Mouse (Mus musculus) monocyte, adult 59 days (primary cell): Measurements from ENCODE around the gene Ina. TPM values are rescaled to one million over a fixed set of nuclear protein-coding genes. Genes with fewer than 3 reads are reported as not detected.

Source experiments
- total RNA-seq, 2 experiments: library from RNA; stranded (reverse); gene quantifications; one replicate each; pipeline ENCODE4 v1.2.4; 2023

The Ina gene
- not detected for total RNA-seq

DNA sequence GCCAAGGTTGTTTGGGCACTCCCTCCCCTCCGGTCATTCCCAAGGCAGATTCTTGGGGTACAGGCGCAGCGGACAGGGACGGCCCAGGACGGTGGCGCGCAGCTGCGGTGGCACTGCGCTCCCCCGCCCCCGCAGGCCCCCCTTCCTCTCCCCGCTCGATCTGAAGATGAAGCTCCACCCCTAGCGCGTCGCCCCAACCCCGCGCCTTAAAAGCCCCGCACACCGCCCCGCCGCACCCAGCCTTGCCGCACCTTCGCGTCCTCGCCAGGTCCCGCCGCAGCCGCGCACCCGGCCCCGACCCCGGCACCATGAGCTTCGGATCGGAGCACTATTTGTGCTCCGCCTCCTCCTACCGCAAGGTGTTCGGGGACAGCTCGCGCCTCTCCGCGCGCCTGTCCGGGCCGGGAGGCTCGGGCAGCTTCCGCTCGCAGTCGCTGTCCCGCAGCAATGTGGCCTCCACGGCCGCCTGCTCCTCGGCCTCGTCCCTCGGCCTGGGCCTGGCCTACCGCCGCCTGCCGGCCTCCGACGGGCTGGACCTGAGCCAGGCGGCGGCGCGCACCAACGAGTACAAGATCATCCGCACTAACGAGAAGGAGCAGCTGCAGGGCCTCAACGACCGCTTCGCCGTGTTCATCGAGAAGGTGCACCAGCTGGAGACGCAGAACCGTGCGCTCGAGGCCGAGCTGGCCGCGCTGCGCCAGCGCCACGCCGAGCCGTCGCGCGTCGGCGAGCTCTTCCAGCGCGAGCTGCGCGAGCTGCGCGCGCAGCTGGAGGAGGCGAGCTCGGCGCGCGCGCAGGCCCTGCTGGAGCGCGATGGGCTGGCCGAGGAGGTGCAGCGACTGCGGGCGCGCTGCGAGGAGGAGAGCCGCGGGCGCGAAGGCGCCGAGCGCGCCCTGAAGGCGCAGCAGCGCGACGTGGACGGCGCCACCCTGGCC is at the start of gene Ina, which contains the start of gene Nt5c2:
TSS of gene Ina (plus strand) at position 252 of the 935 bp plus-strand sequence.
TSS of gene Nt5c2 (minus strand) at position 707 of the 935 bp plus-strand sequence.

GRCm38 (mm10) chr19:47050271-47051032 is 36.0 kb downstream of the Ina start, which contains the start of gene Pcgf6:
Gene Pcgf6 (minus strand): TSS chr19:47050906.

DNA sequence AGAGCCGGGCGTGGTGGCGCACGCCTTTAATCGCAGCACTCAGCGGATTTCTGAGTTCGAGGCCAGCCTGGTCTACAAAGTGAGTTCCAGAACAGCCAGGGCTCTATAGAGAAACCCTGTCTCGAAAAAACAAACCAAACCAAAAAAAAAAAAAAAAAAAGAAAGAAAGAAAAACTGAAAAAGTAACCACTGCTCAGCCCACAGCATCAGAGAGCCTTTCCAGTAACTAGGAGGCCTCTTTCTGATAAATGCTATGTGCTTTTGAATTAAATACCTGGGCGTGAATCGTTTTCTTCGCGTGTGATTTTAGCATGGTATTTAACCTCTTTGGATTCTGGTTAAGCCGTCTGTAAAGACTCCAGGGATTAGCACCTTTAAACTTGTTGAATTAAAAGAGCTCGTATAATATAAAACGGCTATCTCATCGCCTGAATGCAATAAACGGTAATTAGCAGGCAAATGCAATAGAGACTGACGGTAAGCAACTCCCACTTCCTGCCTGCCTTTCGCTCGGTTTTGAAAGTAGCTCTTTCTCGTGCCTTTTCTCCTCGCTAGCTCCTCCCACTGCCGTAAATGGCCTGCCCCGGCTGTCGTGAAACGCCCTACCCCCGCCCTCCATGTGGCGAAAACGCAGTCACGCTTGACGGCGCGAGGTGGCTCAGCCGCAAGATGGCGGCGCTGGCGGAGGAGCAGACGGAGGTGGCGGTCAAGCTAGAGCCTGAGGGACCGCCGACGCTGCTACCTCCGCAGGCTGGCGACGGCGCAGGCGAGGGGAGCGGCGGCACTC is 52.8 kb downstream of the Ina start, which contains the start of gene Taf5:
TSS of gene Taf5 (plus strand) at position 651 of the 787 bp plus-strand sequence.

Other genes with a start within 250 kb of the Ina start
- 10 to 100 TPM; 59.5 to 74.9 TPM for gene Nt5c2, start 455 bp downstream of the Ina start, total RNA-seq
- 1 to 10 TPM; 2.8 to 3.5 TPM for gene Pcgf6, start 36.2 kb downstream of the Ina start, total RNA-seq
- 1 to 10 TPM; 8.2 to 8.8 TPM for gene Taf5, start 53.0 kb downstream of the Ina start, total RNA-seq
- 100 to 1,000 TPM; 151 to 156 TPM for gene Usmg5, start 75.9 kb downstream of the Ina start, total RNA-seq
- gene Pdcd11, start 76.1 kb downstream of the Ina start, total RNA-seq: 10 to 100 TPM; 19.6 to 20.0 TPM
- 10 to 100 TPM; 72.4 to 77.9 TPM for gene Calhm2, start 123.6 kb downstream of the Ina start, total RNA-seq
- gene Calhm1, start 129.6 kb downstream of the Ina start, total RNA-seq: not detected
- not detected for gene Calhm3, start 143.1 kb downstream of the Ina start, total RNA-seq
- 1 to 10 TPM; 2.6 to 3.1 TPM for gene Neurl1a, start 164.1 kb downstream of the Ina start, total RNA-seq